Mouse (Mus musculus): ENCODE data around the gene Inpp5f. TPM values are rescaled to one million over a fixed set of nuclear protein-coding genes. Genes with fewer than 3 reads are reported as not detected.
A peak's percentile ranks its signal among the peaks of the same experiment; 100 is the strongest.

Gene Inpp5f
- polyA plus RNA-seq, 1 experiment from 2014 or later = 366 TPM

GRCm38 (mm10) chr7:128575794-128576193, 35.3 kb upstream of the Inpp5f start:
- 88% methylated on average over 2 of the region's 2 CpGs for WGBS
- Histone ChIP-seq H3K9me3 (ENCODE audit: control insufficient read depth, low read length) (no peaks in the 10 kb centered on the region), H3K36me3 (ENCODE audit: control insufficient read depth, insufficient read depth) (no peaks in the 10 kb centered on the region), H3K4me2 (ENCODE audit: low read length) (no peak overlapping the region), H3K4me1 (replicated peaks; ENCODE audit: control insufficient read depth, insufficient read depth, low read length) (no peaks in the 10 kb centered on the region; the same call in 1 of the 2 replicates), H3K27me3 (replicated peaks; ENCODE audit: control insufficient read depth, insufficient read depth, low read length) (no peaks in the 10 kb centered on the region), H3K27ac (ENCODE audit: low read length) (no peak overlapping the region), H3K9ac (replicated peaks; ENCODE audit: low read depth, low read length) (no peak overlapping the region), H3K4me3 (replicated peaks; ENCODE audit: low read length) (no peak overlapping the region)
- ATAC-seq = no peak

GRCm38 (mm10) chr7:128577607-128578006, 33.5 kb upstream of the Inpp5f start:
- peaks cover 3% of the 10 kb centered on the region; the same call in 1 of the 2 replicates for H3K4me1 ChIP-seq (replicated peaks; ENCODE audit: control insufficient read depth, insufficient read depth, low read length)
- H3K9ac ChIP-seq (replicated peaks; ENCODE audit: low read depth, low read length) = no peak overlapping the region
- no peaks in the 10 kb centered on the region for H3K9me3 ChIP-seq (ENCODE audit: control insufficient read depth, low read length)
- 65% methylated on average over 1 of the region's 1 CpGs for WGBS
- no peak overlapping the region for H3K27ac ChIP-seq (ENCODE audit: low read length)
- H3K4me3 ChIP-seq (replicated peaks; ENCODE audit: low read length) = no peak overlapping the region
- no peaks in the 10 kb centered on the region for H3K36me3 ChIP-seq (ENCODE audit: control insufficient read depth, insufficient read depth)
- no peak for ATAC-seq
- no peaks in the 10 kb centered on the region for H3K27me3 ChIP-seq (replicated peaks; ENCODE audit: control insufficient read depth, insufficient read depth, low read length)
- no peak overlapping the region for H3K4me2 ChIP-seq (ENCODE audit: low read length)

GRCm38 (mm10) chr7:128578199-128578945, 32.8 kb upstream of the Inpp5f start:
- H3K9me3 ChIP-seq (ENCODE audit: control insufficient read depth, low read length) = no peaks in the 10 kb centered on the region
- no peak overlapping the region for H3K9ac ChIP-seq (replicated peaks; ENCODE audit: low read depth, low read length)
- WGBS = 35% methylated on average over 10 of the region's 10 CpGs
- H3K4me2 ChIP-seq (ENCODE audit: low read length) = no peak overlapping the region
- H3K4me3 ChIP-seq (replicated peaks; ENCODE audit: low read length) = no peak overlapping the region
- peaks cover 3% of the 10 kb centered on the region; the same call in 1 of the 2 replicates for H3K4me1 ChIP-seq (replicated peaks; ENCODE audit: control insufficient read depth, insufficient read depth, low read length)
- no peak overlapping the region for H3K27ac ChIP-seq (ENCODE audit: low read length)
- H3K36me3 ChIP-seq (ENCODE audit: control insufficient read depth, insufficient read depth) = no peaks in the 10 kb centered on the region
- no peak for ATAC-seq
- H3K27me3 ChIP-seq (replicated peaks; ENCODE audit: control insufficient read depth, insufficient read depth, low read length) = no peaks in the 10 kb centered on the region

- Histone ChIP-seq H3K9ac (replicated peaks; ENCODE audit: low read depth, low read length) (no peak overlapping the region), H3K4me1 (replicated peaks; ENCODE audit: control insufficient read depth, insufficient read depth, low read length) (0 out of 2 replicates have a peak, but pooled peaks cover 3% of the 10 kb centered on the region), H3K9me3 (ENCODE audit: control insufficient read depth, low read length) (no peaks in the 10 kb centered on the region), H3K36me3 (ENCODE audit: control insufficient read depth, insufficient read depth) (no peaks in the 10 kb centered on the region), H3K4me3 (replicated peaks; ENCODE audit: low read length) (no peak overlapping the region), H3K27ac (ENCODE audit: low read length) (no peak overlapping the region), H3K27me3 (replicated peaks; ENCODE audit: control insufficient read depth, insufficient read depth, low read length) (no peaks in the 10 kb centered on the region), H3K4me2 (ENCODE audit: low read length) (no peak overlapping the region)
- ATAC-seq = no peak
- WGBS = 76% methylated on average over 2 of the region's 2 CpGs
Measured at GRCm38 (mm10) chr7:128579381-128579780, 31.7 kb upstream of the Inpp5f start.

DNA sequence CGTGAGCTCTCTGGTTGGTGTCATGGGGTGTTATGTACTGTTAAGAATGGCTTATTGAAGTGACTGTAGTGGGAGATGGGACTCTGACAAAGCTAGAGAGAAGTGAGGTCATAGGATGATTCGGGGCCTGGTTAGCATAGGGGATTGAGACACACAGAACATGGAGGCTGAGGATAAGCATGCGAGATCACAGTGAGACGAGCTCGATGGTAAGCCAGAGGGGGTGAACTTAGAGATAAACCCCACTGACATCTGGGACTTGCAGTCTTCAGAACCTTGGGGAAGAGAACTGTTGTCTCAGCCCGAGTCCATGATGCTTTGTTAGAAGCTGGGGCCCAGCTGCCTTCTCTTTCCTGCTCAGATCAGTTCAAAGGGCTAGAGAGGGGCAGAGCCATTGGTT, 30.8 kb upstream of the Inpp5f start:
- ATAC-seq = no peak
- no peaks in the 10 kb centered on the region for H3K9me3 ChIP-seq (ENCODE audit: control insufficient read depth, low read length)
- no peak overlapping the region for H3K4me2 ChIP-seq (ENCODE audit: low read length)
- H3K9ac ChIP-seq (replicated peaks; ENCODE audit: low read depth, low read length) = no peak overlapping the region
- no peaks in the 10 kb centered on the region for H3K27me3 ChIP-seq (replicated peaks; ENCODE audit: control insufficient read depth, insufficient read depth, low read length)
- H3K27ac ChIP-seq (ENCODE audit: low read length) = no peak overlapping the region
- no peaks in the 10 kb centered on the region for H3K36me3 ChIP-seq (ENCODE audit: control insufficient read depth, insufficient read depth)
- WGBS = 95% methylated on average over 6 of the region's 6 CpGs
- H3K4me1 ChIP-seq (replicated peaks; ENCODE audit: control insufficient read depth, insufficient read depth, low read length) = 0 out of 2 replicates have a peak, but pooled peaks cover 3% of the 10 kb centered on the region
- H3K4me3 ChIP-seq (replicated peaks; ENCODE audit: low read length) = no peak overlapping the region

DNA sequence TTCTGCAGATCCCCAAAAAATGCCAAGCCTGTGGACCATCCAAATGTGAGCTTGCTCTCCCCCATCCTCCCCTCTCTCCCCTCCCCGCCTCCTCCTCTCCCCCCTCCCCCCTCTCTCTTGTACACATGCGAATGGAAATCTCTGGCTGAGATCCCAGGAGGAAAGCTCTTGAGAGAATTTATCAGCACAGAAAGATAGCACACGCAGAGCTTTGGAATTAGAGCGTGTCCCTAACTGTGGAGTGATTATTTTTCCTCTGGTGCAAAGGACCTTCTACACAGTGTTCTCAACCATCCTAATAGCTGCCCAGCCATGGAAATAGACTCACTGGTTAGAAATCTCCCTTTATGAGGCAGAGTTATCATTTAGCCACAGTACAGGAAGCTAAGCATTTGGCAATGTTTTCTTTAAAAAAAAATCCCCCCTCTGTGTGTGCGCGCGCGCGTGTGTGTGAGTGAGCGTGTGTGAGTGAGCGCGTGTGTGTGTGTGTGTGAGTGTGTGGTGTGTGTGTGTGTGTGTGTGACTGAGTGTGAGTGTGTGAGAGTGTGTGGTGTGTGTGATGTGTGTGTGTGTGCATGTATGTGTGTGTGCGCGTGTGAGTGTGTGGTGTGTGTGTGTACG, 29.2 kb upstream of the Inpp5f start:
- Histone ChIP-seq H3K4me3 (replicated peaks; ENCODE audit: low read length) (no peak overlapping the region), H3K9ac (replicated peaks; ENCODE audit: low read depth, low read length) (no peak overlapping the region), H3K27ac (ENCODE audit: low read length) (peak overlapping the region; percentile 51), H3K4me1 (replicated peaks; ENCODE audit: control insufficient read depth, insufficient read depth, low read length) (0 out of 2 replicates have a peak, but pooled peaks cover 3% of the 10 kb centered on the region), H3K36me3 (ENCODE audit: control insufficient read depth, insufficient read depth) (no peaks in the 10 kb centered on the region), H3K4me2 (ENCODE audit: low read length) (no peak overlapping the region), H3K9me3 (ENCODE audit: control insufficient read depth, low read length) (no peaks in the 10 kb centered on the region), H3K27me3 (replicated peaks; ENCODE audit: control insufficient read depth, insufficient read depth, low read length) (no peaks in the 10 kb centered on the region)
- peak; percentile 26; the same call in 1 of the 2 replicates for ATAC-seq
- 66% methylated on average over 15 of the region's 15 CpGs for WGBS

DNA sequence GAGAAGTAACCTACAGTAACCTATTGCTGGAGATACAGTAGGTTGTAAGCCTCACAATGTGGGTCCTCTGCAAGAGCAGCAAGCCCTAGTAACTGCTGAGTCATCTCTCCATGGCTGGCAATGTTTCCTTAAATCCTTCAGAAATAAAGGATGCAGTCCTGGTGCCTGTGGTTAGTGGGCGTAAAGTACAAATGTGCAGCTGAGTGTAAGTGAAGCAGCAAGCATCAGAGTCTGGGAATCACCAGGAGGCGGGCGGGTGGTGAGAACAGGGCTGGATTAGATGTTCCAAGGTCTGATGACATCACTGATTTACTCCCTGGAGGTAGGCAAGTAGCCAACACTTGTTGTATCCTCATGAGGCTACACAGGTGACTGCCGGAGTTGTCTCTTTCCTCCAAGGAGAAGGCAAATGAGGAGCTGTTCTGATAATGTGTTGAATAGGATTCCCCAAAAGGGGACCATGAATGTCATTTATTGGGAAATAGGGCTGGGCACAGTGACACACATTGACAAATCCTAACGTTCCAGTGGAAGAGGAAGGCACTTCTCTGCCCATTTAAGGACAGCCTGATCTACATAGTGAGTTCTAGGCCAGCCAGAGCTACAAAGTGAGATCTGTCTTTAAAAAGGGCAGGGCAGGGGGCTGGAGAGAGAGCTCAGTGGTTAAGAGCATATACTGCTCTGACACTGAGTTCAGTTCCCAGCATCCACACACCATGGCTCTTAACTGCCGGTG, 27.7 kb upstream of the Inpp5f start:
- H3K4me1 ChIP-seq (replicated peaks; ENCODE audit: control insufficient read depth, insufficient read depth, low read length) = 0 out of 2 replicates have a peak, but pooled peaks cover 3% of the 10 kb centered on the region
- no peaks in the 10 kb centered on the region for H3K9me3 ChIP-seq (ENCODE audit: control insufficient read depth, low read length)
- no peak for ATAC-seq
- 64% methylated on average over 6 of the region's 6 CpGs for WGBS
- H3K9ac ChIP-seq (replicated peaks; ENCODE audit: low read depth, low read length) = no peak overlapping the region
- no peak overlapping the region for H3K27ac ChIP-seq (ENCODE audit: low read length)
- H3K27me3 ChIP-seq (replicated peaks; ENCODE audit: control insufficient read depth, insufficient read depth, low read length) = no peaks in the 10 kb centered on the region
- H3K4me2 ChIP-seq (ENCODE audit: low read length) = no peak overlapping the region
- no peaks in the 10 kb centered on the region for H3K36me3 ChIP-seq (ENCODE audit: control insufficient read depth, insufficient read depth)
- H3K4me3 ChIP-seq (replicated peaks; ENCODE audit: low read length) = no peak overlapping the region

- no peak overlapping the region for H3K4me3 ChIP-seq (replicated peaks; ENCODE audit: low read length)
- WGBS = 83% methylated on average over 4 of the region's 4 CpGs
- H3K27ac ChIP-seq (ENCODE audit: low read length) = no peak overlapping the region
- H3K36me3 ChIP-seq (ENCODE audit: control insufficient read depth, insufficient read depth) = no peaks in the 10 kb centered on the region
- ATAC-seq = no peak
- H3K4me1 ChIP-seq (replicated peaks; ENCODE audit: control insufficient read depth, insufficient read depth, low read length) = peaks cover 13% of the 10 kb centered on the region
- no peaks in the 10 kb centered on the region for H3K9me3 ChIP-seq (ENCODE audit: control insufficient read depth, low read length)
- no peak overlapping the region for H3K4me2 ChIP-seq (ENCODE audit: low read length)
- H3K27me3 ChIP-seq (replicated peaks; ENCODE audit: control insufficient read depth, insufficient read depth, low read length) = no peaks in the 10 kb centered on the region
- H3K9ac ChIP-seq (replicated peaks; ENCODE audit: low read depth, low read length) = no peak overlapping the region
Measured at GRCm38 (mm10) chr7:128587334-128587933, 23.7 kb upstream of the Inpp5f start.
